Comparison of ENCODE assay signal across 25 mouse cellular contexts in the genomic region with DNA sequence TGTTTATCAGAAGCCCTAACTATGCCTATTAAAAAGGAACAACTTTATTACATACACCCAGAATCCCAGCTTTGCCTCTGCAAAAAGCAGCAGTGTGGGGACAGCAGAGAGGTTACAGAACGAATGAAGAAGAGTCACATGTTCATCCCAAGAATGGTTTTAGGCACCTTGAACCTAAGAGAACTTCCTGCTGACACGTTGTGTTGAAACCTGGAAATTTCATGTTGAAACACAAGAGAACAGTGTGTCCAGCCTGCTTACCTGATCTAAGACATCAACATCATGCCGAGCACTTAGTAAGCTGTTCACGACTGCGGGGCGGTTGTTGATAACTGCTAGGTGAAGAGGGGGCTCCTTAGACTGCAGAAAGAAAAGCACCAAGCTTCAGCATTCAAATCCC. TPM values are rescaled to one million over a fixed set of nuclear protein-coding genes. Genes with fewer than 3 reads are reported as not detected.
DNase-seq lines count a peak whose midpoint lies in the region; ATAC-seq and TF ChIP-seq lines count a peak whose summit lies in the region.
"Had no signal": no experiment of that assay in that cellular context is flagged by ENCODE, and none has a peak within 500 bp of the region (broad histone marks: within the 10 kb centered on the region; RNA-seq: fewer than 3 reads in every experiment).

No protein-coding gene starts in this region.

- no peak overlapping the region for H3K4me3 ChIP-seq in kidney, adult 2 months (ENCODE audit: insufficient read depth, low read depth, low read length)
- H3K4me3 ChIP-seq in lung, embryonic 15.5 days: no peak overlapping the region
- no peak overlapping the region for H3K4me3 ChIP-seq in intestine, embryonic 15.5 days (replicated peaks)
- H3K4me3 ChIP-seq in stomach, postnatal 0 days (ENCODE audit: low read depth, low read length): no peak overlapping the region
- H3K4me3 ChIP-seq: embryonic facial prominence, embryonic 13.5 days; erythroblast, embryonic 14.5 days; limb, embryonic 13.5 days; liver, embryonic 13.5 days; midbrain, embryonic 12.5 days had no signal

- H3K27me3 ChIP-seq in kidney, adult 2 months (replicated peaks; ENCODE audit: control insufficient read depth, insufficient read depth, low read length): no peaks in the 10 kb centered on the region
- no peaks in the 10 kb centered on the region for H3K27me3 ChIP-seq in lung, embryonic 15.5 days
- H3K27me3 ChIP-seq in intestine, embryonic 15.5 days (replicated peaks): no peaks in the 10 kb centered on the region
- no peaks in the 10 kb centered on the region for H3K27me3 ChIP-seq in stomach, postnatal 0 days (ENCODE audit: control insufficient read depth, insufficient read depth, low read length)
- H3K27me3 ChIP-seq: CH12.LX; embryonic facial prominence, embryonic 13.5 days; limb, embryonic 13.5 days; liver, embryonic 13.5 days; midbrain, embryonic 12.5 days had no signal

- H3K36me3 ChIP-seq in kidney, adult 2 months (ENCODE audit: control insufficient read depth, insufficient read depth, low read length): no peaks in the 10 kb centered on the region
- no peaks in the 10 kb centered on the region for H3K36me3 ChIP-seq in lung, embryonic 15.5 days
- H3K36me3 ChIP-seq in intestine, embryonic 15.5 days: no peaks in the 10 kb centered on the region
- no peaks in the 10 kb centered on the region for H3K36me3 ChIP-seq in stomach, postnatal 0 days (ENCODE audit: control insufficient read depth, insufficient read depth, low read length)
- H3K36me3 ChIP-seq: embryonic facial prominence, embryonic 13.5 days; G1E; limb, embryonic 13.5 days; liver, embryonic 13.5 days; midbrain, embryonic 12.5 days had no signal

- no peak for DNase-seq in kidney, adult 2 months
- no peak for DNase-seq in kidney, adult 8-10 months
- DNase-seq in lung, postnatal 14 days: no peak
- DNase-seq in stomach, postnatal 0 days (ENCODE audit: low spot score): no peak
- DNase-seq in embryo, embryonic 10 days (ENCODE audit: low spot score): no peak
- no peak for DNase-seq in ovary, adult 18-20 months (ENCODE audit: low spot score)
- DNase-seq: cerebellum, adult 11 months; cerebellum, postnatal 10 days; liver, embryonic 13.5 days; spleen, adult 18-20 months had no signal

- ATAC-seq in lung, embryonic 15.5 days (ENCODE audit: borderline replicate concordance, extremely low read depth, low FRiP score, low TSS enrichment): no peak
- ATAC-seq in intestine, embryonic 15.5 days: no peak
- ATAC-seq in stomach, postnatal 0 days (ENCODE audit: low FRiP score, low TSS enrichment): no peak
- ATAC-seq: forebrain, embryonic 14.5 days; inflammation-experienced regulatory T-cells, adult 6 months had no signal

- H3K4me1 ChIP-seq in kidney, adult 2 months (ENCODE audit: control insufficient read depth, insufficient read depth, low read length): peaks cover 27% of the 10 kb centered on the region
- peaks cover 43% of the 10 kb centered on the region for H3K4me1 ChIP-seq in lung, embryonic 15.5 days
- H3K4me1 ChIP-seq in intestine, embryonic 15.5 days (replicated peaks): peaks cover 21% of the 10 kb centered on the region
- H3K4me1 ChIP-seq in stomach, postnatal 0 days (replicated peaks; ENCODE audit: control insufficient read depth, insufficient read depth): peaks cover 4% of the 10 kb centered on the region

- H3K9me3 ChIP-seq in lung, embryonic 15.5 days: no peaks in the 10 kb centered on the region
- H3K9me3 ChIP-seq in intestine, embryonic 15.5 days: no peaks in the 10 kb centered on the region
- H3K9me3 ChIP-seq in stomach, postnatal 0 days (ENCODE audit: control insufficient read depth, low read length): no peaks in the 10 kb centered on the region
- H3K9me3 ChIP-seq: embryonic facial prominence, embryonic 13.5 days; G1E; liver, embryonic 13.5 days; midbrain, embryonic 12.5 days had no signal

- H3K4me2 ChIP-seq in lung, embryonic 15.5 days: no peak overlapping the region
- H3K4me2 ChIP-seq in intestine, embryonic 15.5 days (replicated peaks): peak overlapping the region; percentile 22; the same call in 1 of the 2 replicates
- H3K4me2 ChIP-seq in stomach, postnatal 0 days (replicated peaks; ENCODE audit: low read depth): no peak overlapping the region
- H3K4me2 ChIP-seq: embryonic facial prominence, embryonic 13.5 days; hindbrain, embryonic 14.5 days; limb, embryonic 13.5 days; liver, embryonic 13.5 days; midbrain, embryonic 12.5 days had no signal

- peak overlapping the region; percentile 67 for H3K27ac ChIP-seq in kidney, adult 2 months (ENCODE audit: insufficient read depth, low read depth, low read length)
- 0 out of 2 replicates have a peak overlapping the region, but pooled peaks have one; percentile 10 for H3K27ac ChIP-seq in lung, embryonic 15.5 days
- peak overlapping the region; percentile 34; the same call in 1 of the 2 replicates for H3K27ac ChIP-seq in intestine, embryonic 15.5 days
- H3K27ac ChIP-seq in stomach, postnatal 0 days (replicated peaks): peak overlapping the region; percentile 46
- H3K27ac ChIP-seq: embryonic facial prominence, embryonic 13.5 days; hindbrain, embryonic 14.5 days; limb, embryonic 13.5 days; liver, embryonic 13.5 days; midbrain, embryonic 12.5 days had no signal

- 68% methylated on average over 6 of the region's 6 CpGs for WGBS in kidney, adult 2 months
- WGBS in lung, embryonic 15.5 days: 73% methylated on average over 6 of the region's 6 CpGs
- 76% methylated on average over 6 of the region's 6 CpGs for WGBS in intestine, embryonic 15.5 days
- 81% methylated on average over 6 of the region's 6 CpGs for WGBS in stomach, postnatal 0 days

- no peak for TF ChIP-seq EP300 in stomach, postnatal 0 days (optimal IDR thresholded peaks at IDR 0.05)

- TF ChIP-seq POLR2A in kidney, adult 2 months (IDR thresholded peaks at IDR 0.05; ENCODE audit: low read depth, low read length): no peak

- H3K9ac ChIP-seq in lung, embryonic 15.5 days: no peak overlapping the region
- H3K9ac ChIP-seq in intestine, embryonic 15.5 days: no peak overlapping the region
- no peak overlapping the region for H3K9ac ChIP-seq in stomach, postnatal 0 days (ENCODE audit: low read length)
- H3K9ac ChIP-seq: embryonic facial prominence, embryonic 13.5 days; hindbrain, embryonic 14.5 days; limb, embryonic 13.5 days; liver, embryonic 13.5 days; midbrain, embryonic 12.5 days had no signal

- no peak for TF ChIP-seq CTCF in kidney, adult 2 months (conservative IDR thresholded peaks at IDR 0.05; ENCODE audit: insufficient read depth, insufficient read length, low read depth, low read length)
- no peak for TF ChIP-seq CTCF in stomach, postnatal 0 days (IDR thresholded peaks at IDR 0.05; ENCODE audit: low read depth)

RNA-seq across cellular contexts. Expression of a gene that starts 38.0 kb away (rescaled TPM):
- 0.36 and 0.76 TPM in 2 replicates for polyA plus RNA-seq in kidney, adult 2 months (2012; rRNA removed)
- polyA plus RNA-seq in lung, embryonic 15.5 days (2015; fragmentation: Nextera tagmentation; extraction: Ambion mirVana): 0.19 TPM in 1 of 2 replicates, not detected in the other
- polyA plus RNA-seq in intestine, embryonic 15.5 days (2015; fragmentation: Nextera tagmentation; extraction: Ambion mirVana): 0.13 and 0.14 TPM in 2 replicates
- polyA plus RNA-seq in stomach, postnatal 0 days (2015; fragmentation: Nextera tagmentation; extraction: Ambion mirVana): 6.8 and 7.1 TPM in 2 replicates
- polyA plus RNA-seq: forebrain, embryonic 14.5 days; G1E; hindbrain, embryonic 14.5 days; inflammation-experienced regulatory T-cells, adult 6 months; limb, embryonic 13.5 days; liver, embryonic 13.5 days; midbrain, embryonic 12.5 days had no signal

RNA-seq across cellular contexts. Expression of a gene that starts 44.9 kb away (rescaled TPM):
- polyA plus RNA-seq in kidney, adult 2 months (2012; rRNA removed): 5.2 and 7.1 TPM in 2 replicates
- 18.2 and 20.8 TPM in 2 replicates for polyA plus RNA-seq in lung, embryonic 15.5 days (2015; fragmentation: Nextera tagmentation; extraction: Ambion mirVana)
- polyA plus RNA-seq in intestine, embryonic 15.5 days (2015; fragmentation: Nextera tagmentation; extraction: Ambion mirVana): 9.1 and 12.6 TPM in 2 replicates
- polyA plus RNA-seq in stomach, postnatal 0 days (2015; fragmentation: Nextera tagmentation; extraction: Ambion mirVana): 5.1 and 6.4 TPM in 2 replicates

RNA-seq across cellular contexts. Expression of a gene that starts 57.5 kb away (rescaled TPM):
- polyA plus RNA-seq in kidney, adult 2 months (2012; rRNA removed): not detected in 2 replicates
- not detected in 2 replicates for polyA plus RNA-seq in lung, embryonic 15.5 days (2015; fragmentation: Nextera tagmentation; extraction: Ambion mirVana)
- not detected in 2 replicates for polyA plus RNA-seq in intestine, embryonic 15.5 days (2015; fragmentation: Nextera tagmentation; extraction: Ambion mirVana)
- polyA plus RNA-seq in stomach, postnatal 0 days (2015; fragmentation: Nextera tagmentation; extraction: Ambion mirVana): not detected in 2 replicates
- polyA plus RNA-seq: adrenal gland, adult 2 months; embryonic facial prominence, embryonic 13.5 days; erythroblast, embryonic 14.5 days; forebrain, embryonic 14.5 days; frontal cortex, adult 2 months; G1E; heart, embryonic 14.5 days; hindbrain, embryonic 14.5 days; inflammation-experienced regulatory T-cells, adult 6 months; limb, embryonic 13.5 days; liver, embryonic 13.5 days; lung, embryonic 16.5 days; midbrain, embryonic 12.5 days had no signal

Comparison
In these comparisons a context has a peak if more than half of its experiments do, and no peak if none do; other contexts are left out.
1. H3K27ac ChIP-seq: peak in every context shown above with its lines; median percentile 67 in kidney, adult 2 months; 46 in stomach, postnatal 0 days; 34 in intestine, embryonic 15.5 days; 10 in lung, embryonic 15.5 days.